Mouse (Mus musculus): ENCODE measurements around the gene Macrod2. TPM values are rescaled to one million over a fixed set of nuclear protein-coding genes. Genes with fewer than 3 reads are reported as not detected.

Gene Macrod2
- polyA plus RNA-seq, 1 experiment from 2014 or later: 90.5 TPM

- no peak overlapping the region for H3K27ac ChIP-seq
- H3K9ac ChIP-seq: no peak overlapping the region
- H3K27me3 ChIP-seq (replicated peaks): no peaks in the 10 kb centered on the region
- ATAC-seq (replicated peaks): no peak
- no peak overlapping the region for H3K4me3 ChIP-seq
- peaks cover 9% of the 10 kb centered on the region; the same call in 1 of the 2 replicates for H3K4me1 ChIP-seq
- WGBS: 17% methylated on average over 10 of the region's 10 CpGs
- H3K9me3 ChIP-seq: no peaks in the 10 kb centered on the region
- peak overlapping the region; percentile 20; the same call in 1 of the 2 replicates for H3K4me2 ChIP-seq
- H3K36me3 ChIP-seq (replicated peaks): no peaks in the 10 kb centered on the region
Measured at GRCm38 (mm10) chr2:142030756-142031646, 1635.9 kb downstream of the Macrod2 start.

DNA sequence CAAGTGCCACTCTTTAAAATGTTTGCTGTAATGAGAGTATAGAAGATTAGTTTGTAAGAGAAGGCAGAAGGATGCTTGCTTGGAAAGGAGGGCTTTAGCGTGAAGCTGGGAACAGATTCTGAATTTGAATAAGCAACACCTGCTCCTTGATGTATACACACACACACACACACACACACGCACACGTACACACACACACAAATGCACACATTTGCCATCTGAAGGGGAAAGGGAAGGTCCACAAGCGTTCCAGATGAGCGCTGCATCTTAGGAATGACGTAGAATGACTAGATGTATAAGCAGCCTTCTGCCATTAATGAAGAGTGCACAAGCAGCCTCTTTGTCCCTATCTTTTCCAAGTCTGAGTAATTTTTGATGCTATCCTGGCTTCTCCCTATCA lies 1660.5 kb downstream of the Macrod2 start:
- H3K4me2 ChIP-seq: no peak overlapping the region
- peaks cover 12% of the 10 kb centered on the region for H3K4me1 ChIP-seq
- H3K27ac ChIP-seq: no peak overlapping the region
- H3K4me3 ChIP-seq: no peak overlapping the region
- H3K27me3 ChIP-seq (replicated peaks): no peaks in the 10 kb centered on the region
- H3K36me3 ChIP-seq (replicated peaks): no peaks in the 10 kb centered on the region
- H3K9me3 ChIP-seq: no peaks in the 10 kb centered on the region
- H3K9ac ChIP-seq: no peak overlapping the region
- 90% methylated on average over 6 of the region's 6 CpGs for WGBS
- no peak for ATAC-seq (replicated peaks)

- 27% methylated on average over 14 of the region's 14 CpGs for WGBS
Measured at GRCm38 (mm10) chr2:142057889-142058750, 1663.0 kb downstream of the Macrod2 start.

DNA sequence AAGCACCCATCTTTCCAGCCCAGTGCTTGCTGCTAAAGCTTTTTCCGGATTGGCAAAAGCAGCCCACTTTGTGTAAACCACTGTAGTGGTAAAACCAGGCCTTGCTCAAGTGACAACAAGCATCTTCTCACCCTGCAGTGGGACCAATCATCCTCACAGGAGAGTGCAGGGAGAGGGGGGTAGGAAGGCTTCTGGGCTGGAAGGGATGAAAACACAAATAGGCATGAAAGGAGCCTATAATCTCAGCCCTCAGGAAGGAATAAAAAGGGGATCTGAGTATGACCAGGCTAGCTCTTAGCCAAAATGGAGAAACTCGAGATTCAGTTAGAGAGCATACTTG lies 1663.6 kb downstream of the Macrod2 start:
- no peak overlapping the region for H3K9ac ChIP-seq
- H3K9me3 ChIP-seq: no peaks in the 10 kb centered on the region
- 0 out of 2 replicates have a peak overlapping the region, but pooled peaks have one; percentile 26 for H3K4me2 ChIP-seq
- no peaks in the 10 kb centered on the region for H3K27me3 ChIP-seq (replicated peaks)
- H3K27ac ChIP-seq: peak overlapping the region; percentile 57; the same call in 1 of the 2 replicates
- peak; percentile 71; the same call in 1 of the 2 replicates for ATAC-seq (replicated peaks)
- peaks cover 12% of the 10 kb centered on the region for H3K4me1 ChIP-seq
- no peaks in the 10 kb centered on the region for H3K36me3 ChIP-seq (replicated peaks)
- 54% methylated on average over 2 of the region's 2 CpGs for WGBS
- H3K4me3 ChIP-seq: no peak overlapping the region

More at GRCm38 (mm10) chr2:142057889-142058750, 1663.0 kb downstream of the Macrod2 start:
- Histone ChIP-seq H3K4me2 (peak overlapping the region; percentile 26), H3K9me3 (no peaks in the 10 kb centered on the region), H3K9ac (no peak overlapping the region), H3K4me1 (peaks cover 12% of the 10 kb centered on the region), H3K4me3 (no peak overlapping the region), H3K36me3 (replicated peaks) (no peaks in the 10 kb centered on the region), H3K27me3 (replicated peaks) (no peaks in the 10 kb centered on the region), H3K27ac (peak overlapping the region; percentile 57)
- ATAC-seq (replicated peaks): peak; percentile 85

DNA sequence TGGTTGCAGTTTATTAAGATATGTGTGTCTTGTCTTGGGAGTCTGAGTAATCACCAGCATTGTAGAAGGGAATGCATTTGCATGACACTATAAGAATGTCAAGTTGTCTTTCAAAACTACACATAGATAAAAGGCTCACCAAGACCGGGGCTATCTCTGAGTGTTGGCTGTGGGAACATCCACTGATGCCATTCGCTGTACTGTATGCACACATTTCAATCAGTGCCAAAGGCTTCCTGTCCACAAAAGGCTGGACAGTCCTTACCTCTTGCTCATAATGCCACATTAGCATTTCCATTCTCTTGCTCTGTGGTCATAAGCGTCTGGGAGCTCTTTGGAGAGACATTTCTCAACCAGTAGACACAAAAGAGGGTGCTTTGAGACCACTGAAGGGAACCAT lies 1713.8 kb downstream of the Macrod2 start:
- no peak overlapping the region for H3K27ac ChIP-seq
- H3K4me3 ChIP-seq: no peak overlapping the region
- no peak overlapping the region for H3K4me2 ChIP-seq
- H3K9ac ChIP-seq: no peak overlapping the region
- ATAC-seq (replicated peaks): no peak
- H3K36me3 ChIP-seq (replicated peaks): no peaks in the 10 kb centered on the region
- H3K4me1 ChIP-seq: no peaks in the 10 kb centered on the region
- no peaks in the 10 kb centered on the region for H3K9me3 ChIP-seq
- no peaks in the 10 kb centered on the region for H3K27me3 ChIP-seq (replicated peaks)
- WGBS: 36% methylated on average over 3 of the region's 3 CpGs

DNA sequence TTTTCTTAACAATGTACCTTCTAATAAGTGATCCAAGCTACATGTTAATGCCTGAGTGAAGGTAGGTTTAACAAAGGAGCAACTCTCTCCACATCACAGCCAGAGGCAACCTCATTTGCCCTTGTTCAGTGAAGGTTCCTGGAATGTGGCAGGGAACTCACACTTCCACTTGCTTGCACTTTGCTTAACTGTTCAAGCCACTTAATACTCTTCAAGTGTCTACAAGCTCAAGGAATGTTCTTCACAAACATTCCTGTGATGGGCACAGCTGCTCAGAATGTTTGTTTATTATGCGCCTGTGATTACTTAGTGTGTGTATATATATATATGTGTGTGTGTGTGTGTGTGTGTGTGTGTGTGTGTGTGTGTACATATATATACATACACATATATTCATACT lies 1721.5 kb downstream of the Macrod2 start:
- Histone ChIP-seq H3K4me3 (no peak overlapping the region), H3K4me2 (no peak overlapping the region), H3K9me3 (no peaks in the 10 kb centered on the region), H3K9ac (no peak overlapping the region), H3K4me1 (no peaks in the 10 kb centered on the region), H3K27ac (no peak overlapping the region), H3K36me3 (replicated peaks) (no peaks in the 10 kb centered on the region), H3K27me3 (replicated peaks) (no peaks in the 10 kb centered on the region)
- WGBS: 90% methylated on average over 1 of the region's 1 CpGs
- ATAC-seq (replicated peaks): no peak

- Histone ChIP-seq H3K27ac (no peak overlapping the region), H3K27me3 (replicated peaks) (no peaks in the 10 kb centered on the region), H3K36me3 (replicated peaks) (no peaks in the 10 kb centered on the region), H3K4me3 (no peak overlapping the region), H3K9me3 (no peaks in the 10 kb centered on the region), H3K4me2 (no peak overlapping the region), H3K4me1 (no peaks in the 10 kb centered on the region), H3K9ac (no peak overlapping the region)
- 79% methylated on average over 3 of the region's 3 CpGs for WGBS
- no peak for ATAC-seq (replicated peaks)
Measured at GRCm38 (mm10) chr2:142128109-142128508, 1733.0 kb downstream of the Macrod2 start.

GRCm38 (mm10) chr2:142129166-142129565 lies 1734.1 kb downstream of the Macrod2 start:
- Histone ChIP-seq H3K4me2 (no peak overlapping the region), H3K4me1 (no peaks in the 10 kb centered on the region), H3K27ac (no peak overlapping the region), H3K27me3 (replicated peaks) (no peaks in the 10 kb centered on the region), H3K4me3 (no peak overlapping the region), H3K9ac (no peak overlapping the region), H3K36me3 (replicated peaks) (no peaks in the 10 kb centered on the region), H3K9me3 (no peaks in the 10 kb centered on the region)
- WGBS: 88% methylated on average over 4 of the region's 4 CpGs
- no peak for ATAC-seq (replicated peaks)

GRCm38 (mm10) chr2:142149310-142149709 lies 1754.2 kb downstream of the Macrod2 start:
- no peaks in the 10 kb centered on the region for H3K4me1 ChIP-seq
- no peaks in the 10 kb centered on the region for H3K27me3 ChIP-seq (replicated peaks)
- no peak overlapping the region for H3K4me2 ChIP-seq
- H3K27ac ChIP-seq: no peak overlapping the region
- H3K9me3 ChIP-seq: no peaks in the 10 kb centered on the region
- 89% methylated on average over 2 of the region's 2 CpGs for WGBS
- H3K36me3 ChIP-seq (replicated peaks): no peaks in the 10 kb centered on the region
- no peak overlapping the region for H3K9ac ChIP-seq
- no peak for ATAC-seq (replicated peaks)
- no peak overlapping the region for H3K4me3 ChIP-seq

DNA sequence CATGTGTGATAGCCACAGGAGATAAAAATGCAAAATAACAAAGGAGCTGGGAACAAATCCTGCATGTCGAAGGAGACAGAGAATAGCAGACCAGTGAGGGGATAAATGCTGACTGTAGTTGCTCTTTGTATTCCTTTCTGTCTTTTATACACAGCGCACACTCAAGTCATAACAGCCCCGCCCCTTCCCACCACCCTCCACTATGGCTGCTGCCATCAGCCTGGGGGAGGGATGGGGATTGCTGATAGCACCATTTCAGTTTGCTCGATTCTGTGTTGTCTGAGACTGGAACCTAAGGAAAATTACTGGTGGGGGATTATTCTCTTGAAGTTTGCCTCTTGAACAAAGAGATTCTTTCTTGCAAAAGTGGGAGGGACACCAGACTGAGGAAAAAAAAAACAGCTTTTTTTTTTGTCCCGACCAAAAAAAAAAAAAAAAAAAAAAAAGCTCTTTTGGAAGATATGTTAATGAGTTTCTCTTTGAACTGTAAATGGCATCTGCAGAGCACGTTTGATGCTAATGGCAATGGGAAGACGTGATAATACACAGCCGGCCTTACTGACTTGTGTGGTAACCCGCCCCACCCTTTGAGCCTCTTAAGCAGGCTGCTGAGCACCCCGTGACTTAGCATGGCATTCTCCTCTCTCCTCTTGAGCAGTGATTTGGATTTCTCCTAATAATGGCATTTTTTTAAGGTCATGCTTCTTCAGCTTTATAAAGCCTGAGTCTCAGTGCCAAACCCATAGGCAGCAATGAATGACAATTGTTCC lies 1768.6 kb downstream of the Macrod2 start:
- 5% methylated on average over 10 of the region's 10 CpGs for WGBS
- no peak overlapping the region for H3K9ac ChIP-seq

DNA sequence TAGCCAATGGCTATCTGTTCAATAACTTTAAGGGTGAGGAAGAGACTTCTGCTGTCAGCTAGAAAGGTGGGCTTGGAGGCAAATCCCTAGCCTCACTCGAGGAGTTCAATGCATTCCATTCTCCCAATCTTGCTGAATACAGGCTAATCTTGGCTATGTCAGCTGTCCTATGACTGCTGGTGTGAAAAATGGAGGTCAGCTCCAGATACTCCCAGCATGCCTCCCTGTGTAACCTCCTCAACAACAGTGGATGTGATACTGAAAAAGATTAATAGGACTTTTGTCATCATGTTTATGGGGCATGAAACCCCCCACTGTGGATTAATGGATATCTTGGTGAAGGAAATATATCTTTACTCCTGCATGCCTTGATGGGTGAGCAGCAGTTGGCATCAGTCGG lies 1774.5 kb downstream of the Macrod2 start:
- Histone ChIP-seq H3K9me3 (no peaks in the 10 kb centered on the region), H3K4me1 (peaks cover 1% of the 10 kb centered on the region; the same call in 1 of the 2 replicates), H3K27ac (no peak overlapping the region), H3K36me3 (replicated peaks) (no peaks in the 10 kb centered on the region), H3K9ac (no peak overlapping the region), H3K4me2 (no peak overlapping the region), H3K27me3 (replicated peaks) (no peaks in the 10 kb centered on the region), H3K4me3 (no peak overlapping the region)
- 72% methylated on average over 2 of the region's 2 CpGs for WGBS
- ATAC-seq (replicated peaks): no peak

More for the DNA sequence above, 1768.6 kb downstream of the Macrod2 start:
- no peaks in the 10 kb centered on the region for H3K27me3 ChIP-seq (replicated peaks)
- peaks cover 19% of the 10 kb centered on the region; the same call in 1 of the 2 replicates for H3K4me1 ChIP-seq
- H3K4me3 ChIP-seq: no peak overlapping the region
- peak overlapping the region; percentile 37 for H3K4me2 ChIP-seq
- peak overlapping the region; percentile 61 for H3K27ac ChIP-seq
- ATAC-seq (replicated peaks): peak; percentile 95
- H3K36me3 ChIP-seq (replicated peaks): no peaks in the 10 kb centered on the region
- H3K9me3 ChIP-seq: no peaks in the 10 kb centered on the region

GRCm38 (mm10) chr2:142172706-142173105 lies 1777.6 kb downstream of the Macrod2 start:
- no peaks in the 10 kb centered on the region for H3K36me3 ChIP-seq (replicated peaks)
- H3K4me2 ChIP-seq: no peak overlapping the region
- no peaks in the 10 kb centered on the region for H3K9me3 ChIP-seq
- no peaks in the 10 kb centered on the region for H3K27me3 ChIP-seq (replicated peaks)
- 95% methylated on average over 3 of the region's 3 CpGs for WGBS
- no peak overlapping the region for H3K27ac ChIP-seq
- no peak overlapping the region for H3K9ac ChIP-seq
- no peak overlapping the region for H3K4me3 ChIP-seq
- no peaks in the 10 kb centered on the region for H3K4me1 ChIP-seq
- no peak for ATAC-seq (replicated peaks)

Measured in midbrain, embryonic 15.5 days (tissue).